Mouse (Mus musculus) intestine, embryonic 14.5 days (tissue): Measurements from ENCODE around the gene Col7a1. TPM values are rescaled to one million over a fixed set of nuclear protein-coding genes. Genes with fewer than 3 reads are reported as not detected.
A peak's percentile ranks its signal among the peaks of the same experiment; 100 is the strongest.

Source experiments
- ATAC-seq: fragments of 200-750 bp; cut with Nextera tagmentation; replicated peaks from 2 replicates; pipeline ENCODE4 v1.8.0; 2017; ENCODE audit warnings: low read depth, moderate number of reproducible peaks, moderate TSS enrichment, moderate library complexity; ENCODE audit not compliant: low FRiP score, low TSS enrichment
- DNase-seq: peaks from one replicate; pipeline ENCODE4 v3.0.0-alpha.2; 2018; ENCODE audit warnings: low spot score
- H3K27ac ChIP-seq: fragments of 300-500 bp; sonication (generic); 2 replicates; pipeline ENCODE4 v1.5.1; 2014; ENCODE audit warnings: low read depth, mild to moderate bottlenecking, control low read depth
- H3K27me3 ChIP-seq: fragments of 300-500 bp; sonication (generic); replicated peaks from 2 replicates; pipeline ENCODE4 v1.6.1; 2014; ENCODE audit warnings: low read length, control low read depth; ENCODE audit not compliant: control insufficient read depth, insufficient read depth
- H3K36me3 ChIP-seq: fragments of 300-500 bp; sonication (generic); 2 replicates; pipeline ENCODE4 v1.6.1; 2014; ENCODE audit warnings: low read length, control low read depth; ENCODE audit not compliant: control insufficient read depth, insufficient read depth
- H3K4me1 ChIP-seq: fragments of 300-500 bp; sonication (generic); replicated peaks from 2 replicates; pipeline ENCODE4 v1.6.1; 2014; ENCODE audit warnings: low read length, control low read depth, mixed read lengths; ENCODE audit not compliant: control insufficient read depth, insufficient read depth
- H3K4me2 ChIP-seq: fragments of 300-500 bp; sonication (generic); 2 replicates; pipeline ENCODE4 v1.6.1; 2014; ENCODE audit warnings: low read length
- H3K4me3 ChIP-seq: fragments of 300-500 bp; sonication (generic); 2 replicates; pipeline ENCODE4 v1.5.1; 2014; ENCODE audit warnings: low read depth, low read length, control low read depth, mixed read lengths
- H3K9ac ChIP-seq: fragments of 300-500 bp; sonication (generic); 2 replicates; pipeline ENCODE4 v1.6.1; 2014; ENCODE audit warnings: mild to moderate bottlenecking, low read length
- H3K9me3 ChIP-seq: fragments of 300-500 bp; sonication (generic); 2 replicates; pipeline ENCODE4 v1.6.1; 2016; ENCODE audit warnings: low read length, control low read depth; ENCODE audit not compliant: control insufficient read depth
- WGBS: fragments of 180-500 bp; shearing (Covaris S2); extraction: QIAGEN DNeasy Blood & Tissue Kit; methylation state at CpG from one replicate; pipeline ENCODE4 v1.1.7; 2014; 5-methylcytosine and 5-hydroxymethylcytosine counted together
- polyA plus RNA-seq: library from polyadenylated mRNA; unstranded; fragments of >200 nt; fragmentation: Nextera tagmentation; extraction: Ambion mirVana; gene quantifications from 2 replicates; pipeline ENCODE4 v1.2.1, GENCODE M21; 2014

The Col7a1 gene
- 1.7 and 1.8 TPM in 2 replicates for polyA plus RNA-seq

DNA sequence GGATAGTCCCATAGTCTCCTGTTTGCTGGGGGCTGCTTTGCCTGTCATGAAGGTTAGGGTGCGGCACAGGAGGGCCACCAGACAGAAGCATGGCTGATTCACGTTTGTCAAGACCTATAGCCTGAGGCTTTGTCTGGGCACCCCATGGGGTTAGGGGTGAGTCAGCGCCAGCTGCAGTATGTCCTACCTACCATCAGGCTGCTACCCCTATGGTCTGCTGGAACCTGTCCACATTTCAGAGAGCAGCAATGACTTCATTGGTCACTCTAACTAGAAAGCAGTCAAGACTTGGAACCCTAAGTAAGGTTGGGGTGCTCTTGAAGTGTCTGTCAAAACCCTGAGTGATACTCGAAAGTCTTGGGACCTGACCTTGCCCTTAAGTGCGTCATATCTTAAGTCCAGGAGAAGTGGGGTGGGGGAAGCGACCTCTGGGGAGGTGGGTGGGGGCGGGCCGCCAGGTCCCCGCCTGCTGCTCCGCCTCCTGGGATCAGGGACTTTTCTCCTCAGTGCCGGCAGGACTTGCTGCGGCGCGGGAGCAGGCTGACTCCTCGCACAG is at the start of gene Col7a1:
Gene Col7a1 (plus strand): TSS at position 506 of the 556 bp plus-strand sequence.
- Histone ChIP-seq H3K4me2 (peak within 1 kb of the TSS; percentile 46), H3K9me3 (no peaks in the 10 kb centered on the region), H3K27ac (no peak within 1 kb of the TSS), H3K27me3 (peaks cover 17% of the 10 kb centered on the region; the same call in 1 of the 2 replicates), H3K4me1 (peaks cover 4% of the 10 kb centered on the region; the same call in 1 of the 2 replicates), H3K36me3 (peaks cover 23% of the 10 kb centered on the region), H3K4me3 (peak within 1 kb of the TSS; percentile 19; the same call in 1 of the 2 replicates), H3K9ac (no peak within 1 kb of the TSS)
- 12% methylated on average over 15 of the region's 15 CpGs for WGBS
- ATAC-seq (no peak), DNase-seq (no peak)

DNA sequence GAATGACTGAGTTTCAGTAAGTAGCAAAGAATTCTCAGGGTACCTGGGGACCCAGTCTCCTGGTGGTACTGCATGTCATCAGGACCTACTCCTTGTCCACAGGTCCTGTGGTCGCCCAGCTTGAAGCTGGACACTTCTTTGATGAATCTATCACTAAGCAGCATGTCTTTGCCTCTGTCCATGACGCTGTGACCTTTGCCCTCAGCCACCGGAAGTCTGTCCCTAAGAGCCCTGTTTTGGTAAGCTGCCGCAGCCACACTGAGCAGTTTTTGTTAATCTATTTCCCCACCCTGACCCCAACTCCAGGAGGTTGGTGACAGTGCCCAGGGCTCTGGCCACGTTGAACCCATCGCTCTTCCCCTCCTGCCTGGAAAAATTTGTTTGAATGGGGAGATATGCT is 41.1 kb upstream of the Col7a1 start:
- H3K36me3 ChIP-seq, result no peaks in the 10 kb centered on the region
- H3K27ac ChIP-seq, result no peak overlapping the region
- no peaks in the 10 kb centered on the region for H3K27me3 ChIP-seq
- ATAC-seq, result no peak
- no peak for DNase-seq
- no peak overlapping the region for H3K4me3 ChIP-seq
- no peak overlapping the region for H3K9ac ChIP-seq
- H3K9me3 ChIP-seq, result no peaks in the 10 kb centered on the region
- WGBS, result 57% methylated on average over 6 of the region's 6 CpGs
- no peaks in the 10 kb centered on the region for H3K4me1 ChIP-seq
- no peak overlapping the region for H3K4me2 ChIP-seq

DNA sequence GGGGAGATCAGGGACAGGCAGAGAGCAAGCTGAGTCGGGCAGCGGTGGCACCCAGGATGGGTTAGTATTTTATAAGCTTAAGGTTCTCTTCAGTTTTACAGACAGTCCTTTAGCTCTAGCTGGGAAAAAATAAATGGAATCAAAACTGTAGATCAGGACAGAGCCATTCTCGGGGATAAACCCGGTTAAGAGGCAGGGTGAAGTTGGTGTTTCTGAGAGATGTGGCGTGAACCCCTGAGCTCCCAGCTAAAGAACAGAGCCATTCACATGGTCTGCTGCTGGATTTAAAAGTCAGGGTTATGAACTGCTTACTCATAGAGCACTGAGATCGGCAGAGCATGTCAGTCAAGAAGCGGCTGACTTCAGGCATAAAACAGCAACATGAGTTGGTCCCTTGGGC is 40.2 kb upstream of the Col7a1 start:
- Histone ChIP-seq H3K4me3 (no peak overlapping the region), H3K9me3 (no peaks in the 10 kb centered on the region), H3K4me2 (no peak overlapping the region), H3K27ac (no peak overlapping the region), H3K27me3 (no peaks in the 10 kb centered on the region), H3K4me1 (no peaks in the 10 kb centered on the region), H3K9ac (no peak overlapping the region), H3K36me3 (no peaks in the 10 kb centered on the region)
- 82% methylated on average over 7 of the region's 7 CpGs for WGBS
- ATAC-seq, result no peak
- DNase-seq, result no peak

DNA sequence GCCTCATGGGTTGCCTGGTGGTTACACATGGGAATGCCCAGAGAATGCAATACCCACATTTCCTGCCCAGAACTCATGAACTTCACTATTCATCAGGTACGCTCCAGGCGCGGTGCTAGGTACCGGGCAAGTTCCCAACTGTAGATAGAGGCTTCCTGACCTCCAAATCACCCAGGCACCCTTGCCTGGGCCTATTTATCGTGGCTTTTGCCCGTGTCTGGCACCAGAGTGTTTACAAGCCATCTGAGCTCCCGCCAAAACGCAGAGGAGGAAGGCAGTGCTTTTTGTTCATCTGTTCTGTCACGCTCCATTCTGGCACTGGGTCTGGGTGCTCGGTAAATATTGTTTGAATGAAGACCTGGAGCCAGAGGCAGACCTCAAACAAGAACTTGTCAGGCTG is 39.8 kb upstream of the Col7a1 start:
- H3K4me3 ChIP-seq, result no peak overlapping the region
- ATAC-seq, result no peak
- no peak for DNase-seq
- H3K9me3 ChIP-seq, result no peaks in the 10 kb centered on the region
- no peaks in the 10 kb centered on the region for H3K36me3 ChIP-seq
- WGBS, result 61% methylated on average over 10 of the region's 10 CpGs
- H3K27me3 ChIP-seq, result no peaks in the 10 kb centered on the region
- no peak overlapping the region for H3K4me2 ChIP-seq
- no peak overlapping the region for H3K27ac ChIP-seq
- H3K9ac ChIP-seq, result no peak overlapping the region
- no peaks in the 10 kb centered on the region for H3K4me1 ChIP-seq

DNA sequence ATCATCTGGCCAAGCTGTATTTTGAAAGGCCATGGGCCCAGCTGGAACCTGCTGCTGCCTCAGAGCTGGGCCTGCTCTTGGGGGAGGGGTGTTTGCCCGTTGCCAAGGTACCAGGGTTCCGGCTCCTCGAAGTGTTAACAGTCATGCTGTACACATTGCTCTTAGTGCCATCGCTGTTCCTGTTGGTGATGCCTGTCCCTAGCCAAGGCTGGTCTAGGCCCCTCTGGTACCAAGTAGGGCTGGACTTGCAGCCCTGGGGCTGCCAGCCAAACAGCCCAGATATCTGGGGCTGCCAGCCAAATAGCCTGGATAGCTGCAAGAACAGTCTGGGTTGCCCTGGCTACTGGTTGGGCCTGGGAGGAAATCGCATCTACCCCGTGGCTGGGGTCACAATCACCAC is 38.9 kb upstream of the Col7a1 start, which contains the start of gene Tmem89:
Gene Tmem89 (plus strand): TSS at position 129 of the 400 bp plus-strand sequence.
- DNase-seq (no peak), ATAC-seq (no peak)
- Histone ChIP-seq H3K4me1 (no peaks in the 10 kb centered on the region), H3K27me3 (no peaks in the 10 kb centered on the region), H3K4me2 (no peak within 1 kb of the TSS), H3K9ac (no peak within 1 kb of the TSS), H3K27ac (no peak within 1 kb of the TSS), H3K36me3 (no peaks in the 10 kb centered on the region), H3K4me3 (no peak within 1 kb of the TSS), H3K9me3 (no peaks in the 10 kb centered on the region)
- WGBS, result 80% methylated on average over 6 of the region's 6 CpGs

DNA sequence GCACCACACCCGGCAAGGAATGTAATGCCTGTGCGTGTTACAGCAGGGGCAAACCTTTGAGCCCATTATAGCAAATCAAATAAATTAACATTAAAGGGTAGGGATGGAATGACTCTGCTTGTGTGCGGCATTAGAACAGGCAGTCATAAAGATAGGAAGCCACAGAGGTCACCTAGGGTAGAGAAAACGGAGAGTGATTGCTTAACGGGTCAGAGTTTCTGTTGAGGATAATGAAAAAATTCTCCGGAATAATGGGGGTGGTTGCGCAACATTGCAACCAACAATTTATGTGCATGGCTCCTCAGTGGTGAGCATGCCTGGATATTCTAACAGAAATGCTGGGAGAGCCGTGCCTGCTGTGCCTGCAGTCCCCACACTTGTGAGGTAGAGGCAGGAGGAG is 27.5 kb upstream of the Col7a1 start:
- no peak overlapping the region for H3K4me2 ChIP-seq
- H3K36me3 ChIP-seq, result no peaks in the 10 kb centered on the region
- H3K4me1 ChIP-seq, result no peaks in the 10 kb centered on the region
- DNase-seq (no peak), ATAC-seq (0 out of 2 replicates have a peak, but pooled peaks have one; percentile 23)
- WGBS, result 57% methylated on average over 8 of the region's 8 CpGs
- no peak overlapping the region for H3K9ac ChIP-seq
- no peaks in the 10 kb centered on the region for H3K27me3 ChIP-seq
- no peak overlapping the region for H3K4me3 ChIP-seq
- no peak overlapping the region for H3K27ac ChIP-seq
- H3K9me3 ChIP-seq, result no peaks in the 10 kb centered on the region

DNA sequence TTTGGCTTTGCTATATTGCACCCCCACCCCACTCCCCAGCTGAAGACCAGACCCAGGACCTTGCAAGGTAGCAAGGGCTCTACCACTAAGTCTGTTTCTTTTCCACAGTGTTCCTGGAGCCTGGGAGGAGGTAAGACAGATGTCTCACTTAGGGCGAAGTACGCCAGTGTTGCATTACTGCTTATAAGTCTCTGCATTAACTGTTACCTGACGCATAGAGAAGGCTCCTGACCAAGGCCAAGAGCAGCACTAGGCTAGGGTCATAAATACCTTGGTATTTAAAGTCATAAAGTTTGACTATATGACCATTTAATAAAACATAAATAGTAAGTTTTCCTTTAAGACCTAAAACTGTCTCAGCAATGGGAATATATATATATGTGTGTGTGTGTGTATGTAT is 25.0 kb upstream of the Col7a1 start:
- no peak for ATAC-seq
- Histone ChIP-seq H3K4me1 (no peaks in the 10 kb centered on the region), H3K27ac (no peak overlapping the region), H3K36me3 (no peaks in the 10 kb centered on the region), H3K4me2 (no peak overlapping the region), H3K9me3 (no peaks in the 10 kb centered on the region), H3K4me3 (no peak overlapping the region), H3K9ac (no peak overlapping the region), H3K27me3 (no peaks in the 10 kb centered on the region)
- no peak for DNase-seq
- WGBS, result 66% methylated on average over 3 of the region's 3 CpGs

DNA sequence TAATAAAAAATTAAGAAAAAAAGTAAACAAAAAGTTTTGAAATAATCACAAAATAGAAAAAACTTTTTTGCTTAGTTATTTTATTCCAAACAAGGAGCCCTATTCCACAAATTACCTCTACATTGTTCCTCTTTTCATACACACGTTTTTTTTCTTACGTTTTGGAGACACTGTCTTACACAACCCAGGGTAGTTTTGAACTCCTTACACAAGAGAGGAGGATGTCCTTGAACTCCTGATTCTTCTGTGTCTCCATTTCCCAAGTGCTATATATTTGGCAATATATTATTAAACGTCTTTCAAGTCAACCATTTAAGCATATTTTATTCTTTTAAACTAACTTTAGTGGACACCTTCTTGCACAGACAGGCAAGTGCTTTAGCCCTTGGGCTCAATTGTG is 17.4 kb upstream of the Col7a1 start:
- Histone ChIP-seq H3K9me3 (no peaks in the 10 kb centered on the region), H3K36me3 (peaks cover 30% of the 10 kb centered on the region), H3K4me3 (no peak overlapping the region; the same call in 1 of the 2 replicates), H3K27me3 (no peaks in the 10 kb centered on the region), H3K9ac (no peak overlapping the region), H3K4me1 (peaks cover 4% of the 10 kb centered on the region; the same call in 1 of the 2 replicates), H3K27ac (no peak overlapping the region), H3K4me2 (no peak overlapping the region)
- DNase-seq (no peak), ATAC-seq (peak; percentile 22; the same call in 1 of the 2 replicates)
- 17% methylated on average over 3 of the region's 3 CpGs for WGBS
